Mouse (Mus musculus): ENCODE measurements around the gene Pkd2. TPM values are rescaled to one million over a fixed set of nuclear protein-coding genes. Genes with fewer than 3 reads are reported as not detected.

Pkd2 gene
- polyA plus RNA-seq, 1 experiment from 2014 or later = 5.5 TPM

DNA sequence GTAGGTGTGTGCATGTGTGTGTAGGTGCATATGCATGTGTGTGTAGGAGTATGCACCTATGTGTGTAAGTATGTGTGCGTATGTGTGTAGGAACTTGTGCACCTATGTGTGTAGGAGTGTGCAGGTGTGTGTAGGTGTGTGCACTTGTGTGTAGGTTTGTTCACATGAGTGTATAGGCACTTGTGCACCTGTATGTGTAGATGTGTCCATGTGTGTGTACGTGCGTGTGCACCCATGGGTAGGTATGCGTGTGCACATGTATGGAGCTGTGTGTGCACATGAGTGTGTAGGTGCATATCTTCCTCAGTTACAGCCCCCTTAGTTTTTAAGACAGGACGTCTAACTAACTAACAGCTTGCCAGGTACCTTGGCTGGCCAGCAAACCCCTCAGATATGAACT, 9.3 kb downstream of the Pkd2 start:
- no peak for DNase-seq (ENCODE audit: low spot score)
- 83% methylated on average over 5 of the region's 5 CpGs for WGBS
- Histone ChIP-seq H3K27me3 (ENCODE audit: control insufficient read depth, insufficient read depth, low read length) (no peaks in the 10 kb centered on the region), H3K4me1 (replicated peaks; ENCODE audit: control insufficient read depth, insufficient read depth) (no peaks in the 10 kb centered on the region), H3K9me3 (ENCODE audit: control insufficient read depth, low read length) (no peaks in the 10 kb centered on the region), H3K4me3 (ENCODE audit: low read depth, low read length) (no peak overlapping the region), H3K27ac (replicated peaks) (no peak overlapping the region), H3K4me2 (replicated peaks; ENCODE audit: low read depth) (no peak overlapping the region), H3K36me3 (ENCODE audit: control insufficient read depth, insufficient read depth, low read length) (peaks cover 14% of the 10 kb centered on the region), H3K9ac (ENCODE audit: low read length) (no peak overlapping the region)
- ATAC-seq (ENCODE audit: low FRiP score, low TSS enrichment) = no peak
- TF ChIP-seq EP300 (optimal IDR thresholded peaks at IDR 0.05) (no peak), CTCF (IDR thresholded peaks at IDR 0.05; ENCODE audit: low read depth) (no peak)

DNA sequence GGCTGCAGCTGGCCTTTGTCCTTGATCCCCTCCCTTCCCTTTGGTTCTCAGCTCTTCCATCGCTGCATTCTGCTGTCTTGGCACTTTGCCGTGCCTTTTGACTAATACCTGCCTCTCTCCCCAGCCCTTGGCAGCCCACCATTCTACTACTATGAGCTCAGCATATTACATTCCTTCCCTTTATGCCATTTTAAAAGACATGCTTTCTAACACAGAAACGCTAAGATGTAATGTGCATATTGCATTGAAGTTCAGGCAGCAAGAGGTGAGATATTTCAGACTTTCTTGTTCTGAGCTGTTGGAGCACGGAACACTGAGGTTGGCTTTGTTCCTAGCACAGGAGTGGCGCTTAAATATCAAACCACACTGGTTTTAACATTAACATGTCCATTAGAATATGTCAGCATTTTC, 11.7 kb downstream of the Pkd2 start:
- TF ChIP-seq CTCF (IDR thresholded peaks at IDR 0.05; ENCODE audit: low read depth) (no peak), EP300 (optimal IDR thresholded peaks at IDR 0.05) (no peak)
- H3K27ac ChIP-seq (replicated peaks) = no peak overlapping the region
- no peak; the same call in 1 of the 2 replicates for ATAC-seq (ENCODE audit: low FRiP score, low TSS enrichment)
- no peaks in the 10 kb centered on the region for H3K4me1 ChIP-seq (replicated peaks; ENCODE audit: control insufficient read depth, insufficient read depth)
- no peak overlapping the region for H3K9ac ChIP-seq (ENCODE audit: low read length)
- no peak overlapping the region for H3K4me3 ChIP-seq (ENCODE audit: low read depth, low read length)
- WGBS = 55% methylated on average over 5 of the region's 5 CpGs
- no peak overlapping the region for H3K4me2 ChIP-seq (replicated peaks; ENCODE audit: low read depth)
- peaks cover 6% of the 10 kb centered on the region for H3K36me3 ChIP-seq (ENCODE audit: control insufficient read depth, insufficient read depth, low read length)
- no peaks in the 10 kb centered on the region for H3K27me3 ChIP-seq (ENCODE audit: control insufficient read depth, insufficient read depth, low read length)
- no peaks in the 10 kb centered on the region for H3K9me3 ChIP-seq (ENCODE audit: control insufficient read depth, low read length)
- DNase-seq (ENCODE audit: low spot score) = no peak

DNA sequence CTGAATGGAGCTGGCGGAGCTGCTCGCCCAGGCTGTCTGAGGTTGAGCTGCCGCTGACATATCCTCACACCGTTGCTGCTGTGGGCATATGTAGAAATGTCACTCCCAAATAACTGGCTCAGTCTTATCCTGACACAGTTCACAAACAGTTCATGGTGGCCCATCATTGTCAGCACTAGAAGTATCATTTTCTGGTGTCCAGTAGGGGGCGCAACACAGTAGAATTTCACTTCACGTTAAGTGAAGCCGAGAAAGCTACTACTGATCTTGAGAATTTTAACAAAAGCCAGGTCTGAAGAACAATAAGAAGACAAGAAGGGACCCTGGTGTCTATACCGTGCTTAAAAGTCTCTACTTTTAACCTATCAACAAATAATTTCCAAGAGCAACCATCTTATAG, 13.1 kb downstream of the Pkd2 start:
- H3K9ac ChIP-seq (ENCODE audit: low read length) = no peak overlapping the region
- H3K4me1 ChIP-seq (replicated peaks; ENCODE audit: control insufficient read depth, insufficient read depth) = no peaks in the 10 kb centered on the region
- ATAC-seq (ENCODE audit: low FRiP score, low TSS enrichment) = no peak
- no peaks in the 10 kb centered on the region for H3K9me3 ChIP-seq (ENCODE audit: control insufficient read depth, low read length)
- TF ChIP-seq CTCF (IDR thresholded peaks at IDR 0.05; ENCODE audit: low read depth) (peak; percentile 54), EP300 (optimal IDR thresholded peaks at IDR 0.05) (no peak)
- no peak overlapping the region for H3K4me2 ChIP-seq (replicated peaks; ENCODE audit: low read depth)
- H3K4me3 ChIP-seq (ENCODE audit: low read depth, low read length) = no peak overlapping the region
- no peak overlapping the region for H3K27ac ChIP-seq (replicated peaks)
- no peak for DNase-seq (ENCODE audit: low spot score)
- H3K27me3 ChIP-seq (ENCODE audit: control insufficient read depth, insufficient read depth, low read length) = no peaks in the 10 kb centered on the region
- peaks cover 4% of the 10 kb centered on the region; the same call in 1 of the 2 replicates for H3K36me3 ChIP-seq (ENCODE audit: control insufficient read depth, insufficient read depth, low read length)
- 89% methylated on average over 8 of the region's 8 CpGs for WGBS

DNA sequence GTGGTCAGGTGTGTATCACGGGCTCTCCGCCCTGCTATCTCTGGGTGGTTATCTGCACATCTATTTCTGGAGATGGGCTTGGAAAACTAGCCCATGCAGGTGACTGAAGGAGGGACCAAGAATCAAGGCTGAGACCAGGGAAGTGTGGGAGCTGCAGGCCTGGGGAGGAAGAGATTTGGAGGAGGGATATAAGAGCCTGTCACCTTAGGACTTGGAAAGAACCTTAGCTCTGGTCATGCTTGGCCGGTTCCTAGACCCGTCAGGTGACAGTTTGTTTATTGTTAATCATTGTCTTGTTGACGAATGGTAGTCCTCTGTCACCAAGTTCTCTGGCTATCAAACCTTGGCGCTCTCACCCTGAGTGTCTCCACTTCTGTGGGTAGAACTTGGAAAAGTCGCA, 21.1 kb downstream of the Pkd2 start:
- no peak for ATAC-seq (ENCODE audit: low FRiP score, low TSS enrichment)
- no peak for DNase-seq (ENCODE audit: low spot score)
- no peaks in the 10 kb centered on the region for H3K9me3 ChIP-seq (ENCODE audit: control insufficient read depth, low read length)
- WGBS = 65% methylated on average over 7 of the region's 7 CpGs
- H3K4me2 ChIP-seq (replicated peaks; ENCODE audit: low read depth) = no peak overlapping the region
- no peak overlapping the region for H3K27ac ChIP-seq (replicated peaks)
- no peaks in the 10 kb centered on the region for H3K27me3 ChIP-seq (ENCODE audit: control insufficient read depth, insufficient read depth, low read length)
- TF ChIP-seq CTCF (IDR thresholded peaks at IDR 0.05; ENCODE audit: low read depth) (no peak), EP300 (optimal IDR thresholded peaks at IDR 0.05) (no peak)
- peaks cover 22% of the 10 kb centered on the region for H3K36me3 ChIP-seq (ENCODE audit: control insufficient read depth, insufficient read depth, low read length)
- H3K4me1 ChIP-seq (replicated peaks; ENCODE audit: control insufficient read depth, insufficient read depth) = no peaks in the 10 kb centered on the region
- no peak overlapping the region for H3K9ac ChIP-seq (ENCODE audit: low read length)
- H3K4me3 ChIP-seq (ENCODE audit: low read depth, low read length) = no peak overlapping the region

DNA sequence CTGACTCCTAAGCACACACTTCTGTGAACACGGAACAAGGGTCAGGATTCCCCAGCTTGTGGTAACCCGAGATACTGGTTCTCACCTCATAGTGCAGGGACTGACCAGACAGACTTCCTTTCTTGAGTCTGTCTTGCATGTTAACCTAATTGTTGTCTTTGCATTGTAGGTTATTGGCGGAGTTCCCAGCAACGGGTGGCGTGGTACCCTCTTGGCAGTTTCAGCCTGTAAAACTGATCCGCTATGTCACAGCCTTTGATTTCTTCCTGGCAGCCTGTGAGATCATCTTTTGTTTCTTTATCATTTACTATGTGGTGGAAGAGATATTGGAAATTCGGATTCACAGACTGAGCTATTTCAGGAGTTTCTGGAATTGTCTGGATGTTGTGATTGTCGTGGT, 23.6 kb downstream of the Pkd2 start:
- H3K4me3 ChIP-seq (ENCODE audit: low read depth, low read length) = no peak overlapping the region
- no peak for ATAC-seq (ENCODE audit: low FRiP score, low TSS enrichment)
- 82% methylated on average over 8 of the region's 8 CpGs for WGBS

DNA sequence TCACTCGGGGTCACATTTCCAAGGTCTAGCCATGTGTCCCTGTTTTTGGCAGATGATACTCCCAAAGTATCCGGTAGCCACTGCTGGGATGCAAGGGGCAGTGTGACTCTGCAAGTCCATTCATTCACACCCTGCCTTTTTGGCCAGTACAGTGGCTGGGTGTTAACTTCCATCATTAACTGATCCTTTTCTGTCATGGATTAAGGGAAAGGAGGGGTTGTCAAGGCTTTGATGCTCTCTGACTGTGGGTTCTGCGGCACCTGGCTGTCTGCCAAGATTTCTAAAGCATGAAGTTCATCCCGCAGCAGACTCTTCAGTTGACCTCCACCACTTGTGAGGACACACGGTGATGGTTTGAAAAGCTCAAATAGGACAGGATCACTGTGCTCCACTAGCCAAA, 32.3 kb downstream of the Pkd2 start:
- no peak for TF ChIP-seq CTCF (IDR thresholded peaks at IDR 0.05; ENCODE audit: low read depth)
- TF ChIP-seq EP300 (optimal IDR thresholded peaks at IDR 0.05) = no peak
- Histone ChIP-seq H3K27me3 (ENCODE audit: control insufficient read depth, insufficient read depth, low read length) (no peaks in the 10 kb centered on the region), H3K4me2 (replicated peaks; ENCODE audit: low read depth) (no peak overlapping the region), H3K9ac (ENCODE audit: low read length) (no peak overlapping the region), H3K4me1 (replicated peaks; ENCODE audit: control insufficient read depth, insufficient read depth) (no peaks in the 10 kb centered on the region), H3K9me3 (ENCODE audit: control insufficient read depth, low read length) (no peaks in the 10 kb centered on the region), H3K27ac (replicated peaks) (no peak overlapping the region), H3K4me3 (ENCODE audit: low read depth, low read length) (no peak overlapping the region), H3K36me3 (ENCODE audit: control insufficient read depth, insufficient read depth, low read length) (peaks cover 14% of the 10 kb centered on the region; the same call in 1 of the 2 replicates)
- DNase-seq (ENCODE audit: low spot score) (no peak), ATAC-seq (ENCODE audit: low FRiP score, low TSS enrichment) (no peak)
- WGBS = 44% methylated on average over 5 of the region's 5 CpGs

More for the DNA sequence above, 23.6 kb downstream of the Pkd2 start:
- Histone ChIP-seq H3K4me1 (replicated peaks; ENCODE audit: control insufficient read depth, insufficient read depth) (no peaks in the 10 kb centered on the region), H3K27ac (replicated peaks) (no peak overlapping the region), H3K9ac (ENCODE audit: low read length) (no peak overlapping the region), H3K4me2 (replicated peaks; ENCODE audit: low read depth) (no peak overlapping the region), H3K27me3 (ENCODE audit: control insufficient read depth, insufficient read depth, low read length) (no peaks in the 10 kb centered on the region), H3K36me3 (ENCODE audit: control insufficient read depth, insufficient read depth, low read length) (peaks cover 23% of the 10 kb centered on the region), H3K9me3 (ENCODE audit: control insufficient read depth, low read length) (no peaks in the 10 kb centered on the region)
- no peak for DNase-seq (ENCODE audit: low spot score)
- no peak for TF ChIP-seq EP300 (optimal IDR thresholded peaks at IDR 0.05)
- no peak for TF ChIP-seq CTCF (IDR thresholded peaks at IDR 0.05; ENCODE audit: low read depth)
